Mouse (Mus musculus) heart, adult 10 weeks (tissue): ENCODE measurements around the gene Krtap31-1. TPM values are rescaled to one million over a fixed set of nuclear protein-coding genes. Genes with fewer than 3 reads are reported as not detected.

Experiments
- polyA plus RNA-seq: library from polyadenylated mRNA; stranded (reverse); fragments of 350-450 nt; fragmentation: Illumina TruSeq; extraction: RNeasy Lipid Tissue Mini Kit (QIAGEN cat#74804); gene quantifications from one replicate; pipeline ENCODE4 v1.2.3, GENCODE M21; 2014; ENCODE audit warnings: low read depth, low replicate concordance

Krtap31-1 gene
- polyA plus RNA-seq: not detected

GRCm38 (mm10) chr11:99907620-99908019 lies at the start of gene Krtap31-1:
Gene Krtap31-1 (plus strand): TSS chr11:99907920.

DNA sequence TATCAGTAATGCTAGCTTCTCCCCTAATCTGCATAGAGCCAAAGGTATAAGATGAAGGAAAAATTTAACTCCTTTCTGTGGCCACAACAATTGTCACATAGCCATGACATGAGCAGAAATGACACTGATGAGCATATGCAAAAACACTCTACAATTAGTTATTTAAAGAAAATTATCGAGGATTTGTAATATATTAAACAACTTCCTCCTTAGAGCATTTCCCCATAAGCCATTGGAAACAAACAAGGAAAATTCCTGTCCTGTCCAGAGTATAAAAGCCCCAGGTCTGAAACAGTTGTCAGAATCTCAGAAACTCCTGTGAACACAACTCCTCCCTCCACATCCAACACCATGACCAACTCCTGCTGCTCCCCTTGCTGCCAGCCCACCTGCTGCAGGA lies 43.5 kb upstream of the Krtap31-1 start, which contains the start of gene Gm11559:
Gene Gm11559, plus strand, starts transcription at position 301 of the 400 bp plus-strand sequence.

DNA sequence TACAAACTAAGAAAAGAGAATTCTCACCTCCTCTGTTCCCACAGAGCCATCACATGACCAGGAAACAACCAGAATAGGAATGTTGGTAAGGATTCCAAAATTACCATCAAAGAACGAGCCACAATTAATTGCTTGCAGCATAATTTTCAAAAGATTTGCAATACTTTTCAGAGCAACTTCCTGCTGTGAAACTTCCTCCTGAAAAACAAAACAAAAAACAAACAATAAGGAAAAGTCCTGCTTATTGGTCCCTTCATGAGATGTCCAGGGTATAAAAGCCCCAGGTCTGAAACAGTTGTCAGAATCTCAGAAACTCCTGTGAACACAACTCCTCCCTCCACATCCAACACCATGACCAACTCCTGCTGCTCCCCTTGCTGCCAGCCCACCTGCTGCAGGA lies 34.6 kb upstream of the Krtap31-1 start, which contains the start of gene Krtap9-1:
Gene Krtap9-1, plus strand, starts transcription at position 301 of the 400 bp plus-strand sequence.

DNA sequence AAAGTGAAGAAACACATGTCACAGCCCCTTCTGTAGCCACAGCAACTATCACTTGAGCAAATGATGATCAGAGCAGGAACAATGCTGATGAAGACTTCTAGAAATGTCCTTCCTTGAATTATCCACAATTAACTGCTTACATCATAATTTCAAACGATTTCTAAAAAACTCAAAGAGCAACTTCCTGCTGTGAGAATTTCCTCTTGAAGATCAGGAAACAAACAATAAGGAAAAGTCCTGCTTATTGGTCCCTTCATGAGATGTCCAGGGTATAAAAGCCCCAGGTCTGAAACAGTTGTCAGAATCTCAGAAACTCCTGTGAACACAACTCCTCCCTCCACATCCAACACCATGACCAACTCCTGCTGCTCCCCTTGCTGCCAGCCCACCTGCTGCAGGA lies 28.8 kb upstream of the Krtap31-1 start, which contains the start of gene Gm11567:
Gene Gm11567, plus strand, starts transcription at position 301 of the 400 bp plus-strand sequence.

DNA sequence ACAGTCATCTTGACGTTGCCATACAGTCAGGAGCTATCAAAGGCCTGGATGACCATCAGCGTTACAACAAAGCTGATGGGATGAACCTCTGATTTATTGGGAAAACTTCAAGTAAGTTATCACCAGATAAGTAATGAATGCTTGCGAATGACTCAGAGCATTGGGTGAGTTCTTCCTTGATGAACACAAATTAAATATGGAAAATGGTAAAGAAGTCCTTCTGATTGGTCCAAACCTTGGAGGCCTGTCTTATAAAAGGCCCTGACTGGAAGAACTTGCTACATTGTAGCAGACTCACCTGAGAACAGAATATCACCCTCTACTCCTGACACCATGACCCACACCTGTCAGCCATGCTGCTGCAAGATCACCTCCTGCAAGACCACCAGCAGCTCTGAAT lies 6.7 kb downstream of the Krtap31-1 start, which contains the start of gene Gm11565:
Gene Gm11565, plus strand, starts transcription at position 301 of the 400 bp plus-strand sequence.

DNA sequence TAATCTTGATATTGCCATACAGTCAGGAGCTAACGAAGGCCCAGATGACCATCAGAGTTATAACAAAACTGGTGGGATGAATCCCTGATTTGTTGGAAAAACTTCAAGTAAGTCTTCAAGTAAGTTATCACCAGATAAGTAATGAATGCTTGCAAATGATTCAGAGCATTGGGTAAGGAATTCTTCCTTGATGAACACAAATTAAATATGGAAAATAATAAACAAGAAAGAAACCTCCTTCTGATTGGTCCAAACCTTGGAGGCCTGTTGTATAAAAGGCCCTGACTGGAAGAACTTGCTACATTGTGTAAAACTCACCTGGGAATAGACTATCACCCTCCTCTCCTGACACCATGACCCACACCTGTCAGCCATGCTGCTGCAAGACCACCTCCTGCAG lies 28.3 kb downstream of the Krtap31-1 start, which contains the start of gene Krtap31-2:
Gene Krtap31-2, plus strand, starts transcription at position 301 of the 400 bp plus-strand sequence.

DNA sequence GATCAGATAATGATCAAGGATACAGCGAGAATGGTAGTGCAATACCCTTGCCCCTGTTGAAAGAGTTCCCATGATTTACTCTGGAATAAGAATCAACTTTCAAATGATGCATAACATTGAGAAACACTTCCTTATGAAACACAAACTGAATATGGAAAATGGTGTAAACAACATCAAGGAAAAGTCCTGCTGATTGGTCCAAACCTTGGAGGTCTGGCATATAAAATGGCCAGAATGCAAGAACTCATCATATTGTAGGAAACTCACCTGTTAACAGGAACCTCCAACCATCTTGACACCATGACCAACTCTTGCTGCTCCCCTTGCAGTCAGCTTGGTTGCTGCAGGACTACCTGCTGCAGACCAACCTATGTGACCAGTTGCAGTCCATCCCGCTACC lies 40.5 kb downstream of the Krtap31-1 start, which contains the start of gene Krtap9-5:
Gene Krtap9-5, plus strand, starts transcription at position 301 of the 400 bp plus-strand sequence.

Other genes with a start within 250 kb of the Krtap31-1 start
- not detected for gene Gm11563, start 249.0 kb upstream of the Krtap31-1 start, polyA plus RNA-seq
- gene Krtap4-6, start 242.0 kb upstream of the Krtap31-1 start, polyA plus RNA-seq: not detected
- not detected for gene Gm14190, start 217.2 kb upstream of the Krtap31-1 start, polyA plus RNA-seq
- gene Gm14180, start 173.6 kb upstream of the Krtap31-1 start, polyA plus RNA-seq: not detected
- not detected for gene Gm11595, start 135.0 kb upstream of the Krtap31-1 start, polyA plus RNA-seq
- not detected for gene Krtap4-8, start 127.2 kb upstream of the Krtap31-1 start, polyA plus RNA-seq
- gene Krtap4-9, start 122.7 kb upstream of the Krtap31-1 start, polyA plus RNA-seq: not detected
- gene Gm11596, start 114.5 kb upstream of the Krtap31-1 start, polyA plus RNA-seq: not detected
- not detected for gene Gm11569, start 109.0 kb upstream of the Krtap31-1 start, polyA plus RNA-seq
- gene Gm11554, start 103.5 kb upstream of the Krtap31-1 start, polyA plus RNA-seq: not detected
- not detected for gene Krtap4-13, start 98.0 kb upstream of the Krtap31-1 start, polyA plus RNA-seq
- gene Gm11564, start 92.3 kb upstream of the Krtap31-1 start, polyA plus RNA-seq: not detected
- not detected for gene 2300003K06Rik, start 69.9 kb upstream of the Krtap31-1 start, polyA plus RNA-seq
- gene Krtap4-16, start 56.3 kb upstream of the Krtap31-1 start, polyA plus RNA-seq: not detected
- not detected for gene Gm11568, start 50.0 kb upstream of the Krtap31-1 start, polyA plus RNA-seq
- gene Gm11559, start 43.4 kb upstream of the Krtap31-1 start, polyA plus RNA-seq: not detected
- gene Krtap9-1, start 34.5 kb upstream of the Krtap31-1 start, polyA plus RNA-seq: not detected
- gene Gm11567, start 28.7 kb upstream of the Krtap31-1 start, polyA plus RNA-seq: not detected
- gene Gm11565, start 6.8 kb downstream of the Krtap31-1 start, polyA plus RNA-seq: not detected
- gene Krtap31-2, start 28.4 kb downstream of the Krtap31-1 start, polyA plus RNA-seq: not detected
- gene Krtap9-5, start 40.6 kb downstream of the Krtap31-1 start, polyA plus RNA-seq: not detected
- not detected for gene Krtap29-1, start 71.1 kb downstream of the Krtap31-1 start, polyA plus RNA-seq
- not detected for gene Krtap16-1, start 78.7 kb downstream of the Krtap31-1 start, polyA plus RNA-seq
- gene Krtap17-1, start 86.1 kb downstream of the Krtap31-1 start, polyA plus RNA-seq: not detected
- gene Krt33a, start 108.3 kb downstream of the Krtap31-1 start, polyA plus RNA-seq: not detected
- gene Krt33b, start 121.9 kb downstream of the Krtap31-1 start, polyA plus RNA-seq: not detected
- gene Krt34, start 133.6 kb downstream of the Krtap31-1 start, polyA plus RNA-seq: not detected
- not detected for gene Krt31, start 142.6 kb downstream of the Krtap31-1 start, polyA plus RNA-seq
- not detected for gene Krt32, start 180.3 kb downstream of the Krtap31-1 start, polyA plus RNA-seq
- not detected for gene Krt35, start 188.3 kb downstream of the Krtap31-1 start, polyA plus RNA-seq
- not detected for gene Krt36, start 197.7 kb downstream of the Krtap31-1 start, polyA plus RNA-seq
- gene Krt13, start 213.6 kb downstream of the Krtap31-1 start, polyA plus RNA-seq: not detected
- gene Krt15, start 228.0 kb downstream of the Krtap31-1 start, polyA plus RNA-seq: not detected
- 7.3 TPM for gene Krt19, start 240.7 kb downstream of the Krtap31-1 start, polyA plus RNA-seq